Mouse (Mus musculus) megakaryocyte, embryonic 14.5 days (primary cell): ENCODE results near the gene Pou3f1. TPM values are rescaled to one million over a fixed set of nuclear protein-coding genes. Genes with fewer than 3 reads are reported as not detected.
"Not testable (repeated sequence)": the region's sequence is repeated elsewhere in the genome, so short reads cannot be mapped to it uniquely, and the experiment has no call there.

Experiments
- H3K27me3 ChIP-seq: replicated peaks from 2 replicates; pipeline ENCODE3; 2012; ENCODE audit warnings: inconsistent platforms
- H3K36me3 ChIP-seq: replicated peaks from 2 replicates; pipeline ENCODE3; 2012; ENCODE audit warnings: low read length, inconsistent platforms, mixed read lengths
- H3K4me1 ChIP-seq: 2 replicates; pipeline ENCODE4 v1.6.1; 2012; ENCODE audit warnings: inconsistent platforms
- H3K4me3 ChIP-seq: replicated peaks from 2 replicates; pipeline ENCODE3; 2012; ENCODE audit warnings: moderate library complexity, mild to moderate bottlenecking, inconsistent platforms
- H3K9me3 ChIP-seq: 2 replicates; pipeline ENCODE4 v1.6.1; 2012; ENCODE audit warnings: inconsistent platforms
- FLI1 ChIP-seq: IDR thresholded peaks from 2 replicates; pipeline ENCODE4 v1.6.1; 2012; ENCODE audit warnings: low read length, inconsistent platforms, mixed read lengths
- GATA1 ChIP-seq: IDR thresholded peaks from 3 replicates; pipeline ENCODE4 v1.6.1; 2012; ENCODE audit warnings: mixed read lengths, low read length, inconsistent platforms, borderline replicate concordance
- polyA plus RNA-seq: library from polyadenylated mRNA; stranded (reverse); fragments of >175 nt; gene quantifications from 2 replicates; pipeline ENCODE4 v1.2.3, GENCODE M21; 2012; ENCODE audit warnings: low replicate concordance; ENCODE audit not compliant: insufficient read depth

Pou3f1 gene
- polyA plus RNA-seq, 1 experiment = 0.12 TPM

- peaks cover 89% of the 10 kb centered on the region for H3K4me1 ChIP-seq
- H3K36me3 ChIP-seq = peaks cover 37% of the 10 kb centered on the region
- TF ChIP-seq GATA1 (no peak), FLI1 (no peak)
- peak overlapping the region; percentile 94 for H3K4me3 ChIP-seq
- H3K9me3 ChIP-seq = no peaks in the 10 kb centered on the region
- H3K27me3 ChIP-seq = no peaks in the 10 kb centered on the region
These were observed 43.2 kb downstream of the Pou3f1 start for GRCm38 (mm10) chr4:124699791-124700190.

- H3K36me3 ChIP-seq = peaks cover 43% of the 10 kb centered on the region
- H3K27me3 ChIP-seq = no peaks in the 10 kb centered on the region
- no peaks in the 10 kb centered on the region for H3K9me3 ChIP-seq
- H3K4me3 ChIP-seq = peak within 1 kb of the TSS; percentile 94
- H3K4me1 ChIP-seq = peaks cover 89% of the 10 kb centered on the region
- no peak for TF ChIP-seq FLI1
- TF ChIP-seq GATA1 = no peak
These were observed 43.8 kb downstream of the Pou3f1 start, which contains the start of gene Fhl3 for GRCm38 (mm10) chr4:124700248-124700971. TSS of gene Fhl3 (plus strand) at chr4:124700701.

- Histone ChIP-seq H3K4me1 (peaks cover 89% of the 10 kb centered on the region), H3K27me3 (no peaks in the 10 kb centered on the region), H3K36me3 (peaks cover 52% of the 10 kb centered on the region), H3K9me3 (no peaks in the 10 kb centered on the region), H3K4me3 (peak overlapping the region; percentile 94)
- TF ChIP-seq FLI1 (no peak), GATA1 (no peak)
These were observed 44.6 kb downstream of the Pou3f1 start for GRCm38 (mm10) chr4:124701052-124701845.

- TF ChIP-seq GATA1 (no peak), FLI1 (no peak)
- H3K9me3 ChIP-seq = no peaks in the 10 kb centered on the region
- H3K4me1 ChIP-seq = peaks cover 89% of the 10 kb centered on the region
- H3K27me3 ChIP-seq = no peaks in the 10 kb centered on the region
- H3K4me3 ChIP-seq = peak overlapping the region; percentile 94
- peaks cover 58% of the 10 kb centered on the region for H3K36me3 ChIP-seq
These were observed 45.3 kb downstream of the Pou3f1 start for GRCm38 (mm10) chr4:124701916-124702315.

GRCm38 (mm10) chr4:124703406-124703805 lies 46.8 kb downstream of the Pou3f1 start:
- H3K36me3 ChIP-seq = peaks cover 60% of the 10 kb centered on the region
- no peaks in the 10 kb centered on the region for H3K9me3 ChIP-seq
- peaks cover 90% of the 10 kb centered on the region for H3K4me1 ChIP-seq
- no peaks in the 10 kb centered on the region for H3K27me3 ChIP-seq
- TF ChIP-seq GATA1 = no peak
- H3K4me3 ChIP-seq = peak overlapping the region; percentile 91

GRCm38 (mm10) chr4:124703881-124704796 lies 47.5 kb downstream of the Pou3f1 start:
- peak overlapping the region; percentile 91 for H3K4me3 ChIP-seq
- peaks cover 90% of the 10 kb centered on the region for H3K4me1 ChIP-seq
- H3K36me3 ChIP-seq = peaks cover 54% of the 10 kb centered on the region
- no peaks in the 10 kb centered on the region for H3K9me3 ChIP-seq
- no peak for TF ChIP-seq GATA1
- no peak for TF ChIP-seq FLI1
- H3K27me3 ChIP-seq = no peaks in the 10 kb centered on the region

- Histone ChIP-seq H3K36me3 (peaks cover 50% of the 10 kb centered on the region), H3K4me3 (peak overlapping the region; percentile 91), H3K9me3 (no peaks in the 10 kb centered on the region), H3K4me1 (peaks cover 90% of the 10 kb centered on the region), H3K27me3 (no peaks in the 10 kb centered on the region)
- TF ChIP-seq GATA1 (no peak), FLI1 (no peak)
These were observed 48.3 kb downstream of the Pou3f1 start for GRCm38 (mm10) chr4:124704797-124705474.

GRCm38 (mm10) chr4:124705661-124706269 lies 49.2 kb downstream of the Pou3f1 start:
- Histone ChIP-seq H3K27me3 (no peaks in the 10 kb centered on the region), H3K9me3 (no peaks in the 10 kb centered on the region), H3K4me1 (peaks cover 94% of the 10 kb centered on the region), H3K4me3 (peak overlapping the region; percentile 91), H3K36me3 (peaks cover 50% of the 10 kb centered on the region)
- TF ChIP-seq GATA1 (no peak), FLI1 (no peak)

- H3K4me3 ChIP-seq, H3K27me3 ChIP-seq, H3K9me3 ChIP-seq: not testable (repeated sequence)
- H3K4me1 ChIP-seq = peaks cover 88% of the 10 kb centered on the region
- H3K36me3 ChIP-seq = peaks cover 50% of the 10 kb centered on the region
These were observed 51.0 kb downstream of the Pou3f1 start for GRCm38 (mm10) chr4:124707381-124708199.

- H3K27me3 ChIP-seq, H3K9me3 ChIP-seq: not testable (repeated sequence)
- H3K4me3 ChIP-seq = peak overlapping the region; percentile 92
- H3K36me3 ChIP-seq = peaks cover 50% of the 10 kb centered on the region
- peaks cover 84% of the 10 kb centered on the region for H3K4me1 ChIP-seq
These were observed 51.6 kb downstream of the Pou3f1 start for GRCm38 (mm10) chr4:124708200-124708517.
